Mouse (Mus musculus) kidney, adult 2 months (tissue): ENCODE data around the gene Nek2. TPM values are rescaled to one million over a fixed set of nuclear protein-coding genes. Genes with fewer than 3 reads are reported as not detected.

ENCODE experiments used
- DNase-seq: peaks from one replicate; pipeline ENCODE4 v3.0.0; 2021
- H3K27ac ChIP-seq: fragments of 200-500 bp; 2 replicates; pipeline ENCODE4 v1.5.1; 2012; ENCODE audit warnings: low read depth, low read length, control low read depth, inconsistent platforms; ENCODE audit not compliant: insufficient read depth
- H3K27me3 ChIP-seq: fragments of 200-500 bp; replicated peaks from 2 replicates; pipeline ENCODE4 v1.6.1; 2012; ENCODE audit warnings: mild to moderate bottlenecking, moderate library complexity, low read length, inconsistent platforms; ENCODE audit not compliant: control insufficient read depth, insufficient read depth
- H3K36me3 ChIP-seq: fragments of 200-500 bp; 2 replicates; pipeline ENCODE4 v1.6.1; 2012; ENCODE audit warnings: mild to moderate bottlenecking, moderate library complexity, low read length, inconsistent platforms; ENCODE audit not compliant: control insufficient read depth, insufficient read depth
- H3K4me1 ChIP-seq: fragments of 200-500 bp; 2 replicates; pipeline ENCODE4 v1.6.1; 2011; ENCODE audit warnings: low read length; ENCODE audit not compliant: control insufficient read depth, insufficient read depth
- H3K4me3 ChIP-seq: fragments of 200-500 bp; 2 replicates; pipeline ENCODE4 v1.5.1; 2011; ENCODE audit warnings: mild to moderate bottlenecking, low read depth, low read length, control low read depth; ENCODE audit not compliant: insufficient read depth
- CTCF ChIP-seq: fragments of 200-500 bp; conservative IDR thresholded peaks from 2 replicates; pipeline ENCODE4 v1.5.1; 2011; ENCODE audit warnings: low read depth, mild to moderate bottlenecking, control low read depth, low read length, moderate library complexity, mixed read lengths; ENCODE audit not compliant: insufficient read depth, insufficient read length
- POLR2A ChIP-seq: fragments of 200-500 bp; IDR thresholded peaks from one replicate; pipeline ENCODE4 v1.6.1; 2011; ENCODE audit warnings: low read depth, low read length, control low read depth
- WGBS: fragments of 180-500 bp; shearing (Covaris S2); methylation state at CpG from one replicate; pipeline ENCODE4 v1.1.7; 2018; 5-methylcytosine and 5-hydroxymethylcytosine counted together
- polyA plus RNA-seq: library from polyadenylated mRNA; depleted of rRNA; stranded (reverse); fragments of >200 nt; gene quantifications from 2 replicates; pipeline ENCODE4 v1.2.3, GENCODE M21; 2012

Gene Nek2
- polyA plus RNA-seq, 1 experiment: 0.47 TPM

DNA sequence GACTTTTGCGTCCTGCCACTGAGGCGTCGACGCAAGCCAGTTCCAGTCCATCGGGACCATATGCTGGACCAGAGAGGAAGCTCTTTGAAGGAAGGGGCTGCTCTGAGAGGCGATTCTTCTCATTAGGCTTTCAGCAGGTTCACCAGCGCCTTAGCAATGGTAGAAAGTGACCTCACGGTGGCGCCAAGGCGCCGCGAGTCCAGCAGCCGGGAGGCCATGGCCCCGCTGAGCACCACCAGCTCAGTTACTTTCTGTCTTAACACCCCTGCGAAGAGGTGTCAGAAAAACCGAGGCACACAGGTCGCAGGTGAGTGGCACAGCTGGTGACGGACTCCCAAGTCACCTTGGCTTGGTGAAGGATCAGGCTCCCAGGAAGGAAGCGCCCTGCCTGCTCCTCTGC is 13.6 kb downstream of the Nek2 start:
- WGBS: 8% methylated on average over 19 of the region's 19 CpGs
- no peak overlapping the region for H3K4me3 ChIP-seq
- no peaks in the 10 kb centered on the region for H3K27me3 ChIP-seq
- TF ChIP-seq CTCF (peak; percentile 93), POLR2A (no peak)
- peak; percentile 82 for DNase-seq
- H3K36me3 ChIP-seq: no peaks in the 10 kb centered on the region
- peaks cover 15% of the 10 kb centered on the region for H3K4me1 ChIP-seq
- no peak overlapping the region for H3K27ac ChIP-seq

DNA sequence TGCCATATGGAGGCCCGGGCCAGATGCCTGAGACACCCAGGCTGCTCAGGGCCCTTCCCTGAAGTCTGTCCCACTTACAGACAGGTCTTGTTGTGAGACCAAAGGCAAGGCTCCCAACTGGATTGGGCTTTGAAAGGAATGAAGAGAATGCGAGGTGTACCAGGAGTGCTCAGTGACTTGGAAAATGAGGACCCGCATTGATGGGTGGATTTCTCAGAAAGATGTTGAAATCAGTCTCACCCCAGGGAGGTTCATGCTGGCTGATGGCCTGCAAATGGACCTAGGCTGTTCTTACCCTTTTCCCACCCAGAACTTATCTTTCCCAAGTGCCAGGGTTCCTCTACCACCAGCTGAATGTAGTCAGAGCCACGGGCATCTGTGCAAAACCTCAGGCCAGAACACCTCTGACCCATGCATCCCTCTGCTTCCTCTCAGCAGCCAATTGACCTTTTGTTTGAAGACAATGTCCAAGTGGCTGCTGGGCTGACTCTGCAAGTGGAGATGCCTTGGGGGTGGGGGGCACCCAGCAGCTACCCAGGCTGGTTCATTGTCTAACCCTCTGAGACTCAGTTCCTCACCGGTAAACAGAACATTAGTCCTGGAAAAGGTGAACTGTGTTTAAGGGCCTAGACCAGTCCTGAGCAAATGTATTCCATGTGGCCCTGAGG is 15.2 kb downstream of the Nek2 start:
- Histone ChIP-seq H3K4me3 (no peak overlapping the region), H3K27ac (peak overlapping the region; percentile 17; the same call in 1 of the 2 replicates), H3K36me3 (no peaks in the 10 kb centered on the region), H3K27me3 (no peaks in the 10 kb centered on the region), H3K4me1 (peaks cover 27% of the 10 kb centered on the region)
- 46% methylated on average over 5 of the region's 5 CpGs for WGBS
- peak; percentile 86 for DNase-seq
- TF ChIP-seq POLR2A (no peak), CTCF (no peak)

DNA sequence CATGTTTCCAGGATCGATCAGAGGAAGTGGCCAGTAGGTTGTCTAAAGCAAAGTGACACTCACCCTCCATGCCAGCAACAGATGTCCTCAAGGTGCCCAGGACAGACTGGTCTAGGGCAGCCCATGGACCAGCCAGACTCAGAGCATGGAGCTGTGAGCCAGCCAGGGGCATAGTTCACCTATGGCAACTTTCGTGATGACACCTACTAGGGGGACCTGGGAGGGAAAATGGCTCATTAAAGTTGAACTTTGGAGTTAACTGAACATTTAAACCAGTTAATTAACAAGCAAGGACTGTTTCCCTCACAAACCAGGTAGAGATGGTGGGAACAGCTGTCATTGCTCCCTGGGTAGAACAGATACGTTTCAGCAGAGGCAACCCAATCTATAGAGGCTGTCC is 16.4 kb downstream of the Nek2 start:
- Histone ChIP-seq H3K27me3 (no peaks in the 10 kb centered on the region), H3K36me3 (no peaks in the 10 kb centered on the region), H3K4me1 (peaks cover 28% of the 10 kb centered on the region), H3K4me3 (no peak overlapping the region), H3K27ac (peak overlapping the region; percentile 62; the same call in 1 of the 2 replicates)
- no peak for TF ChIP-seq CTCF
- no peak for TF ChIP-seq POLR2A
- DNase-seq: peak; percentile 90
- WGBS: 61% methylated on average over 3 of the region's 3 CpGs

DNA sequence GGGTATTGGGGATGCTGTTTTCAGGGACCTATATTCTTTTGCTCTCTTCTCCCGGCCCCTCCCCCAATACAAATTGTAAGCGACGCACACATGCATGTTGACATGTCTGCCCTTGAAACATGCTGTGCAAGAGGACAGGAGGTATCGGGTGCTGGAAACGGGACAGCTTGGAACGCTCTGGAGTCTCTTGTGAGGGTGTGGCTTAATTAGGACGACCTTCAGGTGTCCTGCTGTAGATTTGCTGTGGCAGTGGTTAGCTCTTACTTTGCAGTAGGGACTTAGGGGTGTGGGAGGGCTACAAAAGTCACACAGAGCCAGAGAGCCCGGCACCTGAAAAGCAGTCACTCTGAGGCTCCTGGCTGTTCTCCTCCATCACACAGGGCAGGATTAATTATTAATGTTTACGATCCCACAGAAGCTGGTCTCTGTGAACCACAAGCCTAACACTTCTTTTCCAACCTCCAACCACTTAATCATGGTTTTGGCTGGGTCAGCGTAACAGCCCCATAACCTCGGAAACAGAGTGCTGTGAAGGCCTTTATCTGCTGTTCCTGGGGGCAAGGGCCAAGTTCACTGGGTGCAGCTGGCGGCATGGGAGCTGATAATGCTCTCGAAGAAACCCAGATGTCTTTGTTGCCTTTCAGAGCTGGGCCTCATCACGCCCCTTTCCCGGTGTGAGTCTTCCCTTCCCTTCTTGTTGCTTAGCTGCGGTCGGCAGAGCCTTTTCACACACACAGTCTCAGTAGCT is 17.9 kb downstream of the Nek2 start:
- TF ChIP-seq CTCF: no peak
- TF ChIP-seq POLR2A: no peak
- Histone ChIP-seq H3K27ac (peak overlapping the region; percentile 40; the same call in 1 of the 2 replicates), H3K4me3 (no peak overlapping the region), H3K27me3 (no peaks in the 10 kb centered on the region), H3K36me3 (no peaks in the 10 kb centered on the region), H3K4me1 (peaks cover 28% of the 10 kb centered on the region)
- WGBS: 31% methylated on average over 17 of the region's 17 CpGs
- DNase-seq: peak; percentile 92

DNA sequence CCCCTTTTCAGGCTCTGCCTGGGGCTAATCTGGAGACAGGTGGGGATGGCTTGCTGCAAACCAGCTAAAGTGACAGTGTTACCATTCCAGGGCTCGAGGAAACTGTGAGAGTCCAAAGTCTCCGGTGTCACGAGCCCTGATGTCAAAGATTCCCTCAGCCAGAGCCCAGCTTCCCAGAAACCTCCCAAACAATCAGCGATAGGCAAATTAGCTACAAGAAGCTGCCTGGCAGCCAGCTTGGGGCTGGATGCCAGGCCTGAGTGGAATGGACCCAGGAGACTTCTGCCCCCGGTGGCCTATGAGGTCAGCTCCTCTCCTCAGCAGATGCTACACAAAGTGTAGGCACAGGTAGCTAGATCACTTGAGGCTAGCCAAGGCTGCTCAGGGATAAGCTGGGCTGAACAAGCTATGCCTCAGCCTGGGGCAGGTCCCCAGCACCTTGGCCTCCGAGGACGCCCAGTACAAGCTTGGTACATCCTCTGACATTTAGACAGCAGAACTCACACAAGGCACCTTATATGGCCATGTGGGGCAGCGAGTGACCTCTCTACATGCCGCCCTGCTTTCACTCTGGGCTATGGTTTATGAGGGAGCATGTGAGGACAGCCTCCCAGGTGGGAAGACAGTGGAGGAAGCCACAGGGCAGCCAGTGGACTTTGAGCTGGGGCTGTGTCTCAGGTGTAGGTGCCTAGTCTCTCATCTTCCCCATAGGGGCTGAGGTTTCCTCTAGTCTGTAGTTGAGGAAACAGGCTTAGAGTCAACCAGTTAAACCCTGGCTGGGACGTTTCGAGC is 19.7 kb downstream of the Nek2 start:
- Histone ChIP-seq H3K27me3 (no peaks in the 10 kb centered on the region), H3K4me1 (peaks cover 28% of the 10 kb centered on the region), H3K36me3 (no peaks in the 10 kb centered on the region), H3K4me3 (no peak overlapping the region), H3K27ac (no peak overlapping the region)
- TF ChIP-seq POLR2A (no peak), CTCF (no peak)
- DNase-seq: peak; percentile 90
- WGBS: 60% methylated on average over 11 of the region's 11 CpGs

DNA sequence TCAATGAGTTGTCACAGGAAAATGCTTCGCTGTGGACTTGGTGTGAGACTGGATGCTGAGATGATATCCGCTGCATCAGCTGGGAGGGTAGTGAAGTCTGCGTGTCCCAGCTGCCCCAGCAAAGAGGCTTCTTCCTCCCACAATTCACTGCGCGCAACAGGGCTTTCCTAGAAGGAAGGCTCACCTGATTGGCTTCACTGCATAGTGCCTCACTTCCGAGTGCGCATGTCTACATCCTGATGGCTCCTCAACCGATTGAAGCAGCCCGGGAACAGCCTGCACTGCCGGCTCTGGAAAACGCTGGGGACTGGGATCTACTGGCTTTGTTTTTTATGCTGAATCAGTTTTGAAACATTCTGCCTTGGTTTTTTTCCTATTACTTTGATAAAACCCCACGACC is 21.0 kb downstream of the Nek2 start:
- no peaks in the 10 kb centered on the region for H3K36me3 ChIP-seq
- H3K27me3 ChIP-seq: no peaks in the 10 kb centered on the region
- no peak for DNase-seq
- no peak overlapping the region for H3K27ac ChIP-seq
- TF ChIP-seq POLR2A (no peak), CTCF (no peak)
- peaks cover 28% of the 10 kb centered on the region for H3K4me1 ChIP-seq
- no peak overlapping the region for H3K4me3 ChIP-seq
- 93% methylated on average over 12 of the region's 12 CpGs for WGBS

DNA sequence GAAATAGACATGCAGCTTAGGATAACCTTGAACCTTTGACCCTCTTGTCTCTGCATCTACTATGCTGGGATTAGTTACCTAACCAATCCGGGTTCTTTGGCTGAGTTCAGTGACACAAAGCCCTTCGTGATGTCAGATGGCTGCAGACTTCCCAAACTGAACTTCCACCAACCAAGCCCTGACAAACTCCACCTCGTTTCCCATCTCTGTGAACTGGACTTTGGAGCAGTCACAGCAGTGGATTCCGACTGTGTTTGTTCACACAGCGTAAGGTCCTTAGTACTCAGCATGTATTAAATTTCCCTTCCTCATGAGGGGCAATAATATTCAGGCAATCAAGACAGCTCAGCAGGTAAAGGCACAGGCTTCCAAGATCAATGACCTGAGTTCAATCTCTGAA is 25.4 kb downstream of the Nek2 start:
- H3K27me3 ChIP-seq: no peaks in the 10 kb centered on the region
- peak; percentile 79 for DNase-seq
- H3K4me1 ChIP-seq: no peaks in the 10 kb centered on the region
- no peak overlapping the region for H3K27ac ChIP-seq
- H3K4me3 ChIP-seq: no peak overlapping the region
- H3K36me3 ChIP-seq: no peaks in the 10 kb centered on the region
- TF ChIP-seq POLR2A: no peak
- no peak for TF ChIP-seq CTCF
- WGBS: 47% methylated on average over 5 of the region's 5 CpGs
